Mouse (Mus musculus) MEL (cell line): Measurements from ENCODE around the gene Cysrt1. TPM values are rescaled to one million over a fixed set of nuclear protein-coding genes. Genes with fewer than 3 reads are reported as not detected.

Experiments used
- DNase-seq: peaks from one replicate; pipeline ENCODE4 v3.0.0; 2011; ENCODE audit warnings: low read depth, low spot score
- H3K27ac ChIP-seq: 2 replicates; pipeline ENCODE4 v1.5.1; 2012; ENCODE audit warnings: low read depth, mild to moderate bottlenecking, control low read depth, low read length, moderate library complexity; ENCODE audit not compliant: control insufficient read depth
- H3K27me3 ChIP-seq, 2 experiments: fragments of 150-350 bp in 1 of 2; sonication (generic) in 1 of 2; 2 replicates each; pipeline ENCODE4 v1.6.1; 2012; ENCODE audit warnings: low read length in 2 of 2, mild to moderate bottlenecking in 2 of 2, improper control_type of control experiment in 1 of 2, moderate library complexity in 1 of 2; ENCODE audit not compliant: insufficient read depth in 2 of 2, control insufficient read depth in 1 of 2
- H3K36me3 ChIP-seq, 2 experiments: 2 replicates each; pipeline ENCODE4 v1.6.1; 2012 to 2014; ENCODE audit warnings: low read length in 2 of 2, improper control_type of control experiment in 1 of 2, inconsistent platforms in 1 of 2, mild to moderate bottlenecking in 1 of 2; ENCODE audit not compliant: insufficient read depth in 2 of 2, control insufficient read depth in 1 of 2
- H3K4me1 ChIP-seq, 2 experiments: fragments of 150-350 bp in 1 of 2; sonication (generic) in 1 of 2; 2 replicates each; pipeline ENCODE4 v1.6.1; 2012; ENCODE audit warnings: low read length in 2 of 2, improper control_type of control experiment in 1 of 2, mild to moderate bottlenecking in 1 of 2; ENCODE audit not compliant: insufficient read depth in 2 of 2, control insufficient read depth in 1 of 2
- H3K4me3 ChIP-seq, 2 experiments: fragments of 150-350 bp in 1 of 2; sonication (generic) in 1 of 2; 2 replicates each; pipeline ENCODE4 v1.5.1; 2012; ENCODE audit warnings: low read depth in 2 of 2, low read length in 2 of 2, mild to moderate bottlenecking in 2 of 2, moderate library complexity in 2 of 2, control low read depth in 1 of 2, improper control_type of control experiment in 1 of 2; ENCODE audit not compliant: control insufficient read depth in 1 of 2, insufficient read depth in 1 of 2
- H3K79me2 ChIP-seq: 2 replicates; pipeline ENCODE4 v1.6.1; 2012; ENCODE audit warnings: mild to moderate bottlenecking, low read length, moderate library complexity; ENCODE audit not compliant: control insufficient read depth, poor library complexity, insufficient read depth
- H3K9ac ChIP-seq: 2 replicates; pipeline ENCODE4 v1.6.1; 2012; ENCODE audit warnings: low read depth, mild to moderate bottlenecking, control low read depth, low read length, moderate library complexity; ENCODE audit not compliant: control insufficient read depth, poor library complexity, severe bottlenecking
- H3K9me3 ChIP-seq: fragments of 150-350 bp; sonication (generic); replicated peaks from 2 replicates; pipeline ENCODE4 v1.6.1; 2012; ENCODE audit warnings: mild to moderate bottlenecking, low read length, improper control_type of control experiment, moderate library complexity; ENCODE audit not compliant: insufficient read depth
- CHD1 ChIP-seq: IDR thresholded peaks from 2 replicates; pipeline ENCODE4 v1.6.1; 2012; ENCODE audit warnings: low read depth, mild to moderate bottlenecking, inconsistent platforms, low read length, improper control_type of control experiment
- CHD2 ChIP-seq: IDR thresholded peaks from 2 replicates; pipeline ENCODE4 v1.6.1; 2011; ENCODE audit warnings: low read length, improper control_type of control experiment
- CTCF ChIP-seq, 3 experiments: IDR thresholded peaks in 2 of 3; conservative IDR thresholded peaks in 1 of 3; 2 replicates each; pipeline ENCODE4 v1.5.1; 2011 to 2012; ENCODE audit warnings: low read length in 3 of 3, low read depth in 2 of 3, mild to moderate bottlenecking in 2 of 3, improper control_type of control experiment in 1 of 3, inconsistent platforms in 1 of 3, mixed read lengths in 1 of 3, moderate library complexity in 1 of 3; ENCODE audit not compliant: control insufficient read depth in 1 of 3, insufficient read depth in 1 of 3, poor library complexity in 1 of 3, severe bottlenecking in 1 of 3
- E2F4 ChIP-seq: IDR thresholded peaks from 2 replicates; pipeline ENCODE4 v1.6.1; 2011; ENCODE audit warnings: low read depth, low read length, improper control_type of control experiment, borderline replicate concordance
- ELF1 ChIP-seq: IDR thresholded peaks from 2 replicates; pipeline ENCODE4 v1.6.1; 2014; ENCODE audit warnings: low read depth, mild to moderate bottlenecking, inconsistent platforms, low read length, improper control_type of control experiment, moderate library complexity
- ETS1 ChIP-seq: IDR thresholded peaks from 2 replicates; pipeline ENCODE4 v1.6.1; 2012; ENCODE audit warnings: low read depth, mild to moderate bottlenecking, inconsistent platforms, low read length, improper control_type of control experiment, moderate library complexity
- GABPA ChIP-seq: IDR thresholded peaks from 2 replicates; pipeline ENCODE4 v1.6.1; 2012; ENCODE audit warnings: low read depth, mild to moderate bottlenecking, inconsistent platforms, low read length, improper control_type of control experiment, moderate library complexity
- HCFC1 ChIP-seq: IDR thresholded peaks from 2 replicates; pipeline ENCODE4 v1.6.1; 2012; ENCODE audit warnings: low read depth, mild to moderate bottlenecking, inconsistent platforms, low read length, improper control_type of control experiment, moderate library complexity
- JUND ChIP-seq: IDR thresholded peaks from 2 replicates; pipeline ENCODE4 v1.6.1; 2011; ENCODE audit warnings: low read depth, mild to moderate bottlenecking, improper control_type of control experiment, low read length
- KAT2A ChIP-seq: conservative IDR thresholded peaks from 2 replicates; pipeline ENCODE4 v1.6.1; 2012; ENCODE audit warnings: low read depth, low read length, improper control_type of control experiment, inconsistent platforms
- MAX ChIP-seq: IDR thresholded peaks from 2 replicates; pipeline ENCODE4 v1.6.1; 2011; ENCODE audit warnings: low read length, improper control_type of control experiment
- MAZ ChIP-seq: IDR thresholded peaks from 2 replicates; pipeline ENCODE4 v1.6.1; 2012; ENCODE audit warnings: low read depth, mild to moderate bottlenecking, inconsistent platforms, low read length, improper control_type of control experiment
- MEF2A ChIP-seq: IDR thresholded peaks from 2 replicates; pipeline ENCODE4 v1.6.1; 2014; ENCODE audit warnings: low read depth, mild to moderate bottlenecking, inconsistent platforms, low read length, improper control_type of control experiment; ENCODE audit not compliant: poor library complexity, insufficient replicate concordance, severe bottlenecking; ENCODE audit errors: extremely low read depth
- MYC ChIP-seq: IDR thresholded peaks from 2 replicates; pipeline ENCODE4 v1.6.1; 2011; ENCODE audit warnings: low read depth, mild to moderate bottlenecking, low read length, improper control_type of control experiment, moderate library complexity
- NELFE ChIP-seq: IDR thresholded peaks from 2 replicates; pipeline ENCODE4 v1.6.1; 2011; ENCODE audit warnings: low read depth, low read length, improper control_type of control experiment
- POLR2A ChIP-seq, 2 experiments: IDR thresholded peaks; 2 replicates each; pipeline ENCODE4 v1.6.1; 2011 to 2012; ENCODE audit warnings: low read length in 2 of 2, mild to moderate bottlenecking in 2 of 2, control low read depth in 1 of 2, improper control_type of control experiment in 1 of 2, low read depth in 1 of 2, moderate library complexity in 1 of 2; ENCODE audit not compliant: control insufficient read depth in 1 of 2, insufficient read depth in 1 of 2, poor library complexity in 1 of 2
- POLR2AphosphoS2 ChIP-seq: IDR thresholded peaks from 2 replicates; pipeline ENCODE4 v1.6.1; 2011; ENCODE audit warnings: low read length, improper control_type of control experiment
- POLR2AphosphoS5 ChIP-seq: IDR thresholded peaks from 2 replicates; pipeline ENCODE4 v1.6.1; 2012; ENCODE audit warnings: low read depth, borderline replicate concordance, mild to moderate bottlenecking, inconsistent platforms, low read length, moderate library complexity, mixed read lengths
- RCOR1 ChIP-seq: IDR thresholded peaks from 2 replicates; pipeline ENCODE4 v1.6.1; 2012; ENCODE audit warnings: low read depth, mild to moderate bottlenecking, inconsistent platforms, low read length, improper control_type of control experiment
- SIN3A ChIP-seq: IDR thresholded peaks from 2 replicates; pipeline ENCODE4 v1.6.1; 2012; ENCODE audit warnings: low read length, improper control_type of control experiment, inconsistent platforms
- SMC3 ChIP-seq: IDR thresholded peaks from 2 replicates; pipeline ENCODE4 v1.6.1; 2011; ENCODE audit warnings: low read depth, low read length, improper control_type of control experiment
- TAL1 ChIP-seq: IDR thresholded peaks from 2 replicates; pipeline ENCODE4 v1.6.1; 2012; ENCODE audit warnings: mild to moderate bottlenecking, inconsistent platforms, low read length, moderate library complexity, mixed read lengths
- TBP ChIP-seq: IDR thresholded peaks from 2 replicates; pipeline ENCODE4 v1.8.0; 2011; ENCODE audit warnings: low read depth, low read length, improper control_type of control experiment
- UBTF ChIP-seq: IDR thresholded peaks from 2 replicates; pipeline ENCODE4 v1.6.1; 2012; ENCODE audit warnings: low read depth, mild to moderate bottlenecking, inconsistent platforms, low read length, improper control_type of control experiment, moderate library complexity, borderline replicate concordance; ENCODE audit not compliant: insufficient read depth
- ZKSCAN1 ChIP-seq: IDR thresholded peaks from 2 replicates; pipeline ENCODE4 v1.6.1; 2012; ENCODE audit warnings: low read depth, mild to moderate bottlenecking, inconsistent platforms, low read length, improper control_type of control experiment, moderate library complexity
- ZNF384 ChIP-seq: IDR thresholded peaks from 2 replicates; pipeline ENCODE4 v1.6.1; 2012; ENCODE audit warnings: low read depth, mild to moderate bottlenecking, inconsistent platforms, low read length, improper control_type of control experiment
- polyA plus RNA-seq, 2 experiments: library from polyadenylated mRNA; stranded (reverse) in 1 of 2; unstranded in 1 of 2; fragments of >175 nt in 1 of 2; fragments of >200 nt in 1 of 2; gene quantifications; 2 replicates each; pipeline versions ENCODE4 v1.2.1 to v1.2.4; 2012; ENCODE audit warnings: low replicate concordance in 2 of 2, low read depth in 1 of 2; ENCODE audit not compliant: insufficient read length in 2 of 2, insufficient read depth in 1 of 2, missing spikeins in 1 of 2
- total RNA-seq: library from RNA; depleted of rRNA; stranded (reverse); fragments of 300-350 nt; gene quantifications from 2 replicates; pipeline ENCODE4 v1.2.3, GENCODE M21; 2012

Gene Cysrt1
- total and polyA plus RNA-seq, 3 experiments, result 0.15 to 0.19 TPM; not detected in 1

GRCm38 (mm10) chr2:25233421-25233820 is 8.8 kb downstream of the Cysrt1 start (continued):
- TF ChIP-seq POLR2AphosphoS2, result no peak
- TF ChIP-seq NELFE, result no peak
- TF ChIP-seq SIN3A, result 0 out of 2 replicates have a peak, but pooled peaks have one; percentile 25

GRCm38 (mm10) chr2:25231038-25231437 is 11.2 kb downstream of the Cysrt1 start:
- no peak overlapping the region for H3K27ac ChIP-seq
- H3K4me3 ChIP-seq, result no peak overlapping the region
- no peak overlapping the region for H3K9ac ChIP-seq
- no peaks in the 10 kb centered on the region for H3K27me3 ChIP-seq
- no peaks in the 10 kb centered on the region; the same call in 1 of the 2 replicates for H3K79me2 ChIP-seq
- H3K36me3 ChIP-seq, result peaks cover 0 to 8% of the 10 kb centered on the region in 2 experiments; a peak in 2 of 4 replicates
- TF ChIP-seq UBTF (no peak), POLR2AphosphoS5 (no peak), ETS1 (no peak), ELF1 (no peak), MAZ (no peak), MEF2A (no peak), SMC3 (no peak), MAX (no peak), NELFE (no peak), HCFC1 (no peak), POLR2A (IDR thresholded peaks at IDR 0.05; ENCODE audit: control insufficient read depth in 1 of 2, insufficient read depth in 1 of 2, low read depth in 1 of 2, low read length in 2 of 2, poor library complexity in 1 of 2) (no peak), E2F4 (no peak), ZNF384 (no peak), KAT2A (no peak), TAL1 (no peak), TBP (no peak), GABPA (no peak)
- no peak for DNase-seq
- no peaks in the 10 kb centered on the region for H3K9me3 ChIP-seq
- peaks cover 9 to 28% of the 10 kb centered on the region in 2 experiments for H3K4me1 ChIP-seq

DNA sequence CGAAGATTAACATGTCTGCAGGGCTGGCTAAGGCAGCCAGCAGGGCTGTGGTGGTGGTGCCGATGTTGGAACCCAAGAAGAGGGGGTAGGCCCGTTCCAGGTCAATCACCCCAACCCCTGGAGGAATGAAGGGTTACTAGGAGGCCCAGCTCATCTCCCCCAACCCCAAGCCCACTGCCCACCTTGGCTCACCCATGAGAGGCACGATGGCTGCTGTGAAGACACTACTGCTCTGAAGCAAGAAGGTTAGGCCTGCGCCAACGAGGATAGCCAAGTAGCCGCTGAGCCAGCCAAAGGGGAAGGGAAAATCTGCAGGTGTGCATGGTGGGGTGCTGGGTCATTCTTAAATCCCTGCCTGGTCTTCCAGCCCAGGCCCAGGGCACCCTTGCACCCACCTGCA is 11.7 kb downstream of the Cysrt1 start:
- no peaks in the 10 kb centered on the region; the same call in 1 of the 2 replicates for H3K79me2 ChIP-seq
- H3K27me3 ChIP-seq, result no peaks in the 10 kb centered on the region
- DNase-seq, result no peak
- peaks cover 0 to 12% of the 10 kb centered on the region in 2 experiments; a peak in 2 of 4 replicates for H3K36me3 ChIP-seq
- no peak overlapping the region for H3K4me3 ChIP-seq
- H3K9me3 ChIP-seq, result no peaks in the 10 kb centered on the region
- peaks cover 11 to 32% of the 10 kb centered on the region in 2 experiments for H3K4me1 ChIP-seq
- TF ChIP-seq ZKSCAN1 (no peak), TBP (no peak), CHD1 (no peak), HCFC1 (no peak), ETS1 (no peak), CTCF (IDR thresholded peaks at IDR 0.05 in 2 of 3, conservative IDR thresholded peaks at IDR 0.05 in 1 of 3; ENCODE audit: control insufficient read depth in 1 of 3, insufficient read depth in 1 of 3, low read depth in 2 of 3, low read length in 3 of 3, poor library complexity in 1 of 3, severe bottlenecking in 1 of 3) (no peak), UBTF (no peak), E2F4 (no peak), NELFE (no peak), CHD2 (no peak), MYC (no peak), MEF2A (no peak), RCOR1 (no peak), JUND (no peak)
- no peak overlapping the region for H3K9ac ChIP-seq
- no peak overlapping the region for H3K27ac ChIP-seq
